Mouse (Mus musculus) olfactory bulb, adult 2 months (tissue): Measurements from ENCODE around the gene Arpc2. TPM values are rescaled to one million over a fixed set of nuclear protein-coding genes. Genes with fewer than 3 reads are reported as not detected.

ENCODE experiments used
- H3K27ac ChIP-seq: fragments of 200-500 bp; 2 replicates; pipeline ENCODE4 v1.5.1; 2012; ENCODE audit warnings: low read depth, low read length; ENCODE audit not compliant: insufficient read depth
- H3K4me1 ChIP-seq: fragments of 200-500 bp; 2 replicates; pipeline ENCODE4 v1.6.1; 2012; ENCODE audit warnings: low read length; ENCODE audit not compliant: control insufficient read depth, insufficient read depth
- H3K4me3 ChIP-seq: fragments of 200-500 bp; 2 replicates; pipeline ENCODE4 v1.5.1; 2012; ENCODE audit warnings: mild to moderate bottlenecking, low read depth, low read length, moderate library complexity; ENCODE audit not compliant: insufficient read depth
- CTCF ChIP-seq: fragments of 200-500 bp; IDR thresholded peaks from 2 replicates; pipeline ENCODE4 v1.5.1; 2012; ENCODE audit warnings: low read depth, mild to moderate bottlenecking, low read length, moderate library complexity; ENCODE audit not compliant: insufficient read depth
- POLR2A ChIP-seq: fragments of 200-500 bp; IDR thresholded peaks from 2 replicates; pipeline ENCODE4 v1.6.1; 2012; ENCODE audit warnings: mild to moderate bottlenecking, low read depth, low read length, moderate library complexity; ENCODE audit not compliant: insufficient read depth
- WGBS: fragments of 180-500 bp; shearing (Covaris S2); methylation state at CpG from one replicate; pipeline ENCODE4 v1.1.7; 2018; 5-methylcytosine and 5-hydroxymethylcytosine counted together
- polyA plus RNA-seq: library from polyadenylated mRNA; stranded (reverse); fragments of >200 nt; gene quantifications from 2 replicates; pipeline ENCODE4 v1.2.4, GENCODE M21; 2012; ENCODE audit warnings: low replicate concordance; ENCODE audit not compliant: missing spikeins, insufficient read depth, insufficient read length

Arpc2 gene
- polyA plus RNA-seq, 1 experiment: not detected

DNA sequence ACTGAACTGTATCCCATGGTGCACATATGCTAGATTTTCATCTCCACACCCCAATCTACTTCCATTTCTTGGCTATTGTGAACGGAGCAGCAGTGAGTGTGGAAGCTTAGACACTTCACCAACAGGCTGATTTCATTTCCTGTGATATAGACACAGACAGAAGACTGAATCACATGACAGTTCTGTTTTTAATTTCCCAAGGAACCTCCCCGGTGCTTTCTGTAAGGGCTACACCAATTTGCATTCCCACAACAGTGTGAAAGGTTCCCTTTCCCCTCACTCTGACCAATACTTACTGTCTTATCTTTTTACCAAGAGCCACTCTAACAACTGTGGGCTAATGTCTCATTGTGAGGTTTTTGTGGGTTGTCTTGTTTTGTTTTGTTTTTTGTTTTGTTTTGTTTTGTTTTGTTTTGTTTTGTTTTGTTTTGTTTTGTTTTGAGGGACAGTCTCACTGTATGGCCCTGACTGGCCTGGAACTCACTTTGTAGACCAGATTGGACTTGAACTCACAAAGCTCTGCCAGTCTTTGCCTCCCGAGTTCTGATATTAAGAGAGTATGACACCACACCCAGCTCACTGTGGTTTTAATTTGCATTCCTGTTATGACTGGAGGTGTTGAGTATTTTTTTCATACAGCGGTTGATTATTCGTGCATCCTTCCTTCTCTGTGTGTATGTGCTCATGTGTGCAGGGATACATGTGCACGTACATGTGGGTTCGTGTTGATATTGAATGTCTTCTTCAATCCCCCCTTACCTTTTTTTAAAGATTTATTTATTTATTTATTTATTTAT, 34.6 kb upstream of the Arpc2 start:
- no peaks in the 10 kb centered on the region for H3K4me1 ChIP-seq
- WGBS: 81% methylated on average over 7 of the region's 7 CpGs
- TF ChIP-seq POLR2A (no peak), CTCF (no peak)
- H3K4me3 ChIP-seq: no peak overlapping the region
- H3K27ac ChIP-seq: no peak overlapping the region

DNA sequence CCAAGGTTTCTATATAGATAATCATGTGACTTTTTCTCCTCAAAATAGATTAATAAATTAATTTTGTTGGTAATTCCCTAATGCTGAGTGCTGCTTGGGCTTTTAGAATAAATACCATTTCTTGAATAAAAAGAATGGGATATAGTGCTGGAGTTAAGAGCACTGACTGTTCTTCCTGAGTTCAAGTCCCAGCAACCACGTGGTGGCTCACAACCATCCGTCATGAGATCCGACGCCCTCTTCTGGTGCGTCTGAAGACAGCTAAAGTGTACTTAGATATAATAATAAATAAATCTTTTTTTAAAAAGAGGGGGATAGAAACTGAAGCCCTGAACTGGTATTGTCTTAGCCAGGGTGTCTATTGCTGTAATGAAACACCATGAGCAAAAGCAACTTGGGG, 32.4 kb upstream of the Arpc2 start:
- Histone ChIP-seq H3K27ac (no peak overlapping the region), H3K4me3 (no peak overlapping the region), H3K4me1 (no peaks in the 10 kb centered on the region; the same call in 1 of the 2 replicates)
- WGBS: 70% methylated on average over 5 of the region's 5 CpGs
- TF ChIP-seq POLR2A: no peak
- TF ChIP-seq CTCF: no peak

DNA sequence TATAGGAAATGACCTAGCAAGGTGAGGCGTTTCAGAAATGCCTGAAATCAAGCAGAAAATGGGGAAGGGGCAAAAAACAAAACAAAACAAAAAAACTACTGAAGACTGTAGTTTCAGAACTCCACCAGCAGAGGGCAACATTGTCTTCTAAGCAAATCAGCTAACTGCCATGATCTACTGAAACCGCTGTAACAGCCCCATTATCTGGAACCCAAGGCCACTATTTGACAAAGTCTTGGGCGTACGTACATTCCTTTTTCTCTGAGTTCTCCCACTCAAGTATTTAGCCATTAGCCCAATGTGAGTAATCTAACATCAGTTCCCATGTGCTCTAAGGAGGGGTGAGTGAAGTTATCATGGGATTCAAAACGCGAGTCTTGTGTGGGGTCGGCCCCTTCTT, 30.0 kb upstream of the Arpc2 start:
- 49% methylated on average over 7 of the region's 7 CpGs for WGBS
- no peak overlapping the region for H3K4me3 ChIP-seq
- no peaks in the 10 kb centered on the region; the same call in 1 of the 2 replicates for H3K4me1 ChIP-seq
- no peak overlapping the region for H3K27ac ChIP-seq
- TF ChIP-seq CTCF (no peak), POLR2A (no peak)

- Histone ChIP-seq H3K4me1 (no peaks in the 10 kb centered on the region; the same call in 1 of the 2 replicates), H3K27ac (no peak overlapping the region), H3K4me3 (no peak overlapping the region)
- 66% methylated on average over 8 of the region's 8 CpGs for WGBS
- TF ChIP-seq POLR2A (no peak), CTCF (no peak)
These were observed 29.2 kb upstream of the Arpc2 start for GRCm38 (mm10) chr1:74206642-74207041.

DNA sequence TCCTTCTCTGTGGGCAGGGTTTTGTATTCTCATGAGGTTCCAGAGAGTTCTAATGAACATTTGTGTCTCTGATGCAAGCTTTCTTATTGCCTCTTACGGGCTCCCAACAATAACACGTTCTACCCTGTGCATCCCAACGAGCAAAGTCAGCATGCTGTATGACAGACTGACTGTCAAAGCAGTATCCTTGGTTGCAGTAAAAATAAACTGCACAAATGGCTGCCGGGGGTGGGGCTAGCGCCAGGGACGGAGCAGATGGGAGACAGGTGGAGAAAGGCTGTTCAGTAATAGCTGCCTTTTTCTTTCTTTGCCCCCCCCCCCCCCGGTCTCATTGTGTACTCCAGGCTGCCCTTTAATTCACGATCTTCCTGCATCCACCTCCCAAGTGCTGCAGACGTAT, 28.0 kb upstream of the Arpc2 start:
- peaks cover 2% of the 10 kb centered on the region for H3K4me1 ChIP-seq
- no peak overlapping the region for H3K4me3 ChIP-seq
- 40% methylated on average over 9 of the region's 9 CpGs for WGBS
- no peak for TF ChIP-seq CTCF
- no peak for TF ChIP-seq POLR2A
- H3K27ac ChIP-seq: no peak overlapping the region

DNA sequence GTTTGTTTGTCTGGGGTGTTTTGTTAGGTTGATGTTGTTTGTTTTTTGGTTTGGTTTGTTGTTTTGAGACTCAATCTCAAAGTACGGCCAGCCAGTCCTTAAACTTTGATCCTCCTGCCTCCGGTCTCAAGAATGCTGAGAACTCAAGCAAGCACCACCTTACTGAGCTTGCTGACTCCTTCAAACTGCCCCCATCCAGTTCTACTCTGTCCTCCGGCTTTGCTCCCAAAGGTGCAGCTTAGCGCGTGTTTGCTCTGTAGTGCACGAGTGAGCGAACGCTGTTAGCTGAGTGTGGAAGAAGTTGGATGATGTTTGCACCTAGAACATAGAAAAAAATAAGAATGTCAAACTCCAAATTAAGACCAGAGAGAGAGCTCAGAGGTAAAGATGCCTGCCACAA, 26.9 kb upstream of the Arpc2 start:
- Histone ChIP-seq H3K27ac (no peak overlapping the region), H3K4me1 (peaks cover 2% of the 10 kb centered on the region), H3K4me3 (no peak overlapping the region)
- TF ChIP-seq POLR2A (no peak), CTCF (no peak)
- WGBS: 91% methylated on average over 8 of the region's 8 CpGs

- TF ChIP-seq POLR2A (no peak), CTCF (no peak)
- H3K4me1 ChIP-seq: peaks cover 2% of the 10 kb centered on the region; the same call in 1 of the 2 replicates
- no peak overlapping the region for H3K27ac ChIP-seq
- no peak overlapping the region for H3K4me3 ChIP-seq
- 74% methylated on average over 7 of the region's 7 CpGs for WGBS
These were observed 16.0 kb upstream of the Arpc2 start for GRCm38 (mm10) chr1:74219922-74220321.

GRCm38 (mm10) chr1:74227317-74227716, 8.6 kb upstream of the Arpc2 start:
- WGBS: 70% methylated on average over 7 of the region's 7 CpGs
- H3K27ac ChIP-seq: no peak overlapping the region
- H3K4me3 ChIP-seq: no peak overlapping the region
- H3K4me1 ChIP-seq: no peaks in the 10 kb centered on the region
- TF ChIP-seq POLR2A (no peak), CTCF (no peak)

DNA sequence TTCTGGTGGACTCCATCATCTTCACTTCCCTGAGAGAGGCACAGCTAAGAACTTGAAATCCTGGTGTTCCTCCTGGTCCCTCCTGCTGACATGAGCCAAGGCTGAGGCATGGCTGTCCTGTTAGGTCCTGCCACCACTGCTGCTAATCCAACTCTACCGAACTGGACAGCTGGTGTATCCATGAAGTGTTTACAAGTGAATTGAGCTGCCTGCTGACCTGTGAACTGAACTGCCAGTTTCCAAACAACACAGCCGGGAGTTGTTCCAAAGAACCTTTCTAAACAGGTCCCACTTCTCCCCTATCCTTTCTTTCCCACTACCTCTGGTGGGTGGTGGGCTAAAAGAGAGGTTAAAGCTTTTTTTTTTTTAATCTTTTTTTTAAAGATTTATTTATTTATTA, 5.9 kb upstream of the Arpc2 start:
- Histone ChIP-seq H3K4me1 (no peaks in the 10 kb centered on the region), H3K4me3 (no peak overlapping the region), H3K27ac (no peak overlapping the region)
- 64% methylated on average over 2 of the region's 2 CpGs for WGBS
- TF ChIP-seq POLR2A (no peak), CTCF (no peak)

GRCm38 (mm10) chr1:74230992-74231391, 4.9 kb upstream of the Arpc2 start:
- Histone ChIP-seq H3K4me1 (no peaks in the 10 kb centered on the region), H3K4me3 (no peak overlapping the region), H3K27ac (no peak overlapping the region)
- WGBS: no CpG with 5 or more reads among the region's 1 CpGs
- TF ChIP-seq CTCF (no peak), POLR2A (no peak)
